In the genomic region with DNA sequence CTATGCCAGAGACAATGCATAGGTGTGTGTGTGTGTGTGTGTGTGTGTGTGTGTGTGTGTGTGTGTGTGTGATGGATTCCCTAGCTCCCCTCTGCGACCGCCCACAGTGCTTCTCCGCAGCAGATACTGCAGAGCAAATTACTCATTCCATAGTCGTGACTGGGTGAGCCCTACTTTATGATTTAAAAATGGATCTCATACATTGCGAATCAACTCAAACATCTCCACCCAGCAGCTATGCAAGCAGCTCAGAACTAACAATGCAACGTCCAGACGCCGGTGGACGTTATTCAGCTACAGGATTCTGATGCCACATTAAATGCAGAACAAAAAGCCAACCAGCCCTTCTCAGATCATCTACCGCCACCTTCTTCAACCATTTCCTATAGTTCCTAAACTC, we compare ENCODE assay signal across 8 mouse cellular contexts. TPM values are rescaled to one million over a fixed set of nuclear protein-coding genes. Genes with fewer than 3 reads are reported as not detected.
A peak's percentile ranks its signal among the peaks of the same experiment; 100 is the strongest.
DNase-seq lines count a peak whose midpoint lies in the region; ATAC-seq lines count a peak whose summit lies in the region.

No protein-coding gene starts in this region.

- H3K36me3 ChIP-seq in heart, embryonic 12.5 days = peaks cover 5% of the 10 kb centered on the region; the same call in 1 of the 2 replicates
- H3K36me3 ChIP-seq in forebrain, embryonic 11.5 days (ENCODE audit: control insufficient read depth, insufficient read depth, low read length) = no peaks in the 10 kb centered on the region
- no peaks in the 10 kb centered on the region for H3K36me3 ChIP-seq in kidney, embryonic 16.5 days (ENCODE audit: insufficient read depth, low read length)
- H3K36me3 ChIP-seq in lung, embryonic 16.5 days (ENCODE audit: control insufficient read depth, insufficient read depth, low read length) = no peaks in the 10 kb centered on the region; the same call in 1 of the 2 replicates

- peaks cover 7% of the 10 kb centered on the region; the same call in 1 of the 2 replicates for H3K4me1 ChIP-seq in heart, embryonic 12.5 days (replicated peaks)
- H3K4me1 ChIP-seq in forebrain, embryonic 11.5 days (replicated peaks; ENCODE audit: control insufficient read depth, insufficient read depth, low read length) = peaks cover 3% of the 10 kb centered on the region; the same call in 1 of the 2 replicates
- H3K4me1 ChIP-seq in kidney, embryonic 16.5 days (ENCODE audit: insufficient read depth, low read length) = peaks cover 7% of the 10 kb centered on the region; the same call in 1 of the 2 replicates
- H3K4me1 ChIP-seq in lung, embryonic 16.5 days (replicated peaks; ENCODE audit: control insufficient read depth, insufficient read depth, low read length) = no peaks in the 10 kb centered on the region; the same call in 1 of the 2 replicates

- H3K9ac ChIP-seq in heart, embryonic 12.5 days = peak overlapping the region; percentile 77
- H3K9ac ChIP-seq in forebrain, embryonic 11.5 days (ENCODE audit: low read length) = peak overlapping the region; percentile 69
- H3K9ac ChIP-seq in kidney, embryonic 16.5 days (replicated peaks; ENCODE audit: low read length) = peak overlapping the region; percentile 69
- peak overlapping the region; percentile 84 for H3K9ac ChIP-seq in lung, embryonic 16.5 days (ENCODE audit: low read length)

- intact Hi-C loops in heart, postnatal 14 days (cut with DNase I) = loop anchor here (10.0 kb wide), 1 partner anchor 201 kb away; no protein-coding TSS in a partner anchor

- no peak for ATAC-seq in heart, embryonic 12.5 days (ENCODE audit: insufficient number of reproducible peaks, low FRiP score)
- peak; percentile 0; the same call in 1 of the 2 replicates for ATAC-seq in forebrain, embryonic 11.5 days (replicated peaks; ENCODE audit: low FRiP score)
- ATAC-seq in kidney, embryonic 16.5 days (ENCODE audit: low FRiP score, low TSS enrichment) = peak; percentile 11; the same call in 1 of the 2 replicates
- ATAC-seq in lung, embryonic 16.5 days (ENCODE audit: low read depth) = 0 out of 2 replicates have a peak, but pooled peaks have one; percentile 3

- peak overlapping the region; percentile 71 for H3K4me3 ChIP-seq in heart, embryonic 12.5 days
- peak overlapping the region; percentile 60 for H3K4me3 ChIP-seq in forebrain, embryonic 11.5 days (ENCODE audit: low read depth, low read length)
- H3K4me3 ChIP-seq in kidney, embryonic 16.5 days (ENCODE audit: low read length) = peak overlapping the region; percentile 66
- H3K4me3 ChIP-seq in lung, embryonic 16.5 days (ENCODE audit: low read length) = peak overlapping the region; percentile 80

- no peak for DNase-seq in heart, postnatal 14 days
- DNase-seq in R1 (ENCODE audit: low read depth, low spot score) = peak; percentile 1
- DNase-seq in forebrain, embryonic 11.5 days (ENCODE audit: low spot score) = peak; percentile 57
- DNase-seq in right cerebral cortex, postnatal 36 days (ENCODE audit: low spot score in 2 of 2) = peak; percentile 59 to 68
- DNase-seq in ovary, adult 18-20 months (ENCODE audit: low spot score) = no peak

- H3K9me3 ChIP-seq in heart, embryonic 12.5 days (replicated peaks) = no peaks in the 10 kb centered on the region
- H3K9me3 ChIP-seq in forebrain, embryonic 11.5 days (ENCODE audit: control insufficient read depth, low read length) = no peaks in the 10 kb centered on the region
- H3K9me3 ChIP-seq in kidney, embryonic 16.5 days (ENCODE audit: low read length) = no peaks in the 10 kb centered on the region
- H3K9me3 ChIP-seq in lung, embryonic 16.5 days (ENCODE audit: control insufficient read depth, low read length) = no peaks in the 10 kb centered on the region

- 7% methylated on average over 10 of the region's 10 CpGs for WGBS in heart, embryonic 12.5 days
- 10% methylated on average over 10 of the region's 10 CpGs for WGBS in forebrain, embryonic 11.5 days
- 4% methylated on average over 10 of the region's 10 CpGs for WGBS in kidney, embryonic 16.5 days
- 1% methylated on average over 10 of the region's 10 CpGs for WGBS in lung, embryonic 16.5 days

- H3K27ac ChIP-seq in heart, embryonic 12.5 days (ENCODE audit: poor library complexity, severe bottlenecking) = 0 out of 2 replicates have a peak overlapping the region, but pooled peaks have one; percentile 40
- 0 out of 2 replicates have a peak overlapping the region, but pooled peaks have one; percentile 18 for H3K27ac ChIP-seq in forebrain, embryonic 11.5 days (ENCODE audit: low read depth, low read length)
- peak overlapping the region; percentile 11; the same call in 1 of the 2 replicates for H3K27ac ChIP-seq in kidney, embryonic 16.5 days (ENCODE audit: low read length)
- H3K27ac ChIP-seq in lung, embryonic 16.5 days (ENCODE audit: low read length) = peak overlapping the region; percentile 69

- H3K4me2 ChIP-seq in heart, embryonic 12.5 days = peak overlapping the region; percentile 98
- H3K4me2 ChIP-seq in forebrain, embryonic 11.5 days (ENCODE audit: low read depth, low read length, severe bottlenecking) = peak overlapping the region; percentile 65
- H3K4me2 ChIP-seq in kidney, embryonic 16.5 days (replicated peaks; ENCODE audit: low read depth, low read length) = peak overlapping the region; percentile 78
- peak overlapping the region; percentile 84 for H3K4me2 ChIP-seq in lung, embryonic 16.5 days (ENCODE audit: low read depth, low read length)

- H3K27me3 ChIP-seq in heart, embryonic 12.5 days (replicated peaks) = no peaks in the 10 kb centered on the region
- H3K27me3 ChIP-seq in forebrain, embryonic 11.5 days (ENCODE audit: control insufficient read depth, insufficient read depth, low read length) = no peaks in the 10 kb centered on the region
- no peaks in the 10 kb centered on the region for H3K27me3 ChIP-seq in kidney, embryonic 16.5 days (ENCODE audit: insufficient read depth, low read length)
- no peaks in the 10 kb centered on the region for H3K27me3 ChIP-seq in lung, embryonic 16.5 days (ENCODE audit: control insufficient read depth, insufficient read depth, low read depth, low read length)

RNA-seq across cellular contexts. Expression of a gene that starts 0.5 kb away (rescaled TPM):
- 16.1 and 17.4 TPM in 2 replicates for polyA plus RNA-seq in heart, embryonic 12.5 days (2016; fragmentation: Nextera tagmentation; extraction: Ambion mirVana)
- 10 to 100 TPM; 57.4 to 59.9 TPM for total RNA-seq in heart, postnatal 14 days (2021)
- 58.9 and 61.1 TPM in 2 replicates for polyA plus RNA-seq in forebrain, embryonic 11.5 days (2014; fragmentation: Nextera tagmentation; extraction: Ambion mirVana)
- polyA plus RNA-seq in kidney, embryonic 16.5 days (2015; fragmentation: Nextera tagmentation; extraction: Ambion mirVana) = 26.0 and 33.2 TPM in 2 replicates
- polyA plus RNA-seq in lung, embryonic 16.5 days (2015; fragmentation: Nextera tagmentation; extraction: Ambion mirVana) = 183 and 208 TPM in 2 replicates

Comparison
In these comparisons a context has a peak if more than half of its experiments do, and no peak if none do; other contexts are left out.
1. H3K27ac ChIP-seq: peak in every context shown above with its lines; median percentile 69 in lung, embryonic 16.5 days; 40 in heart, embryonic 12.5 days; 18 in forebrain, embryonic 11.5 days; 11 in kidney, embryonic 16.5 days.
2. DNase-seq: peak in R1 (single experiment), forebrain, embryonic 11.5 days (single experiment) and right cerebral cortex, postnatal 36 days (2 of 2); none in heart, postnatal 14 days (0 of 2) and ovary, adult 18-20 months (single experiment).
3. Peak in every context shown above with its lines, with median percentiles within 50 percentile points of each other: H3K4me2 ChIP-seq, H3K4me3 ChIP-seq and H3K9ac ChIP-seq.